Mouse (Mus musculus) CH12.LX (cell line): Measurements from ENCODE around the gene Tmem104. TPM values are rescaled to one million over a fixed set of nuclear protein-coding genes. Genes with fewer than 3 reads are reported as not detected.

Experiments
- DNase-seq: peaks from one replicate; pipeline ENCODE4 v3.0.0-alpha.2; 2013; ENCODE audit errors: extremely low read depth
- H3K27ac ChIP-seq: 2 replicates; pipeline ENCODE4 v1.5.1; 2012; ENCODE audit warnings: low read depth, mild to moderate bottlenecking, control low read depth, moderate library complexity; ENCODE audit not compliant: insufficient read depth
- H3K27me3 ChIP-seq: replicated peaks from 2 replicates; pipeline ENCODE3; 2012; ENCODE audit warnings: inconsistent platforms
- H3K36me3 ChIP-seq, 2 experiments: replicated peaks in 1 of 2; 2 replicates each; pipeline versions ENCODE3 to v1.6.1; 2012; ENCODE audit warnings: inconsistent platforms in 1 of 2, low read length in 1 of 2, mild to moderate bottlenecking in 1 of 2, mixed read lengths in 1 of 2, moderate library complexity in 1 of 2; ENCODE audit not compliant: control insufficient read depth in 1 of 2, insufficient read depth in 1 of 2
- H3K4me1 ChIP-seq, 2 experiments: 2 replicates each; pipeline ENCODE4 v1.6.1; 2012; ENCODE audit warnings: inconsistent platforms in 1 of 2, moderate library complexity in 1 of 2; ENCODE audit not compliant: insufficient read depth in 2 of 2, control insufficient read depth in 1 of 2
- H3K4me2 ChIP-seq: 2 replicates; pipeline ENCODE4 v1.6.1; 2012; ENCODE audit warnings: low read depth, mild to moderate bottlenecking, control low read depth; ENCODE audit not compliant: poor library complexity, insufficient read depth, severe bottlenecking
- H3K4me3 ChIP-seq, 3 experiments: fragments of 150-350 bp in 1 of 3; sonication (generic) in 1 of 3; replicated peaks in 1 of 3; 2 replicates each; pipeline versions ENCODE3 to v1.5.1; 2011 to 2012; ENCODE audit warnings: low read depth in 2 of 3, low read length in 2 of 3, mild to moderate bottlenecking in 2 of 3, moderate library complexity in 2 of 3, control low read depth in 1 of 3, improper control_type of control experiment in 1 of 3, inconsistent platforms in 1 of 3, mixed read lengths in 1 of 3; ENCODE audit not compliant: poor library complexity in 1 of 3
- H3K79me2 ChIP-seq: replicated peaks from 2 replicates; pipeline ENCODE4 v1.6.1; 2012; ENCODE audit warnings: mild to moderate bottlenecking, moderate library complexity; ENCODE audit not compliant: control insufficient read depth, poor library complexity, insufficient read depth, severe bottlenecking; ENCODE audit errors: extremely low read depth
- H3K9ac ChIP-seq: 2 replicates; pipeline ENCODE4 v1.6.1; 2012; ENCODE audit warnings: low read depth, mild to moderate bottlenecking, control low read depth, moderate library complexity; ENCODE audit not compliant: insufficient read depth
- H3K9me3 ChIP-seq: replicated peaks from 2 replicates; pipeline ENCODE3; 2012; ENCODE audit warnings: low read length, inconsistent platforms, mixed read lengths
- CHD2 ChIP-seq: IDR thresholded peaks from 2 replicates; pipeline ENCODE4 v1.6.1; 2011; ENCODE audit warnings: low read length, improper control_type of control experiment
- E2F4 ChIP-seq: IDR thresholded peaks from 2 replicates; pipeline ENCODE4 v1.6.1; 2011; ENCODE audit warnings: low read depth, low read length, improper control_type of control experiment; ENCODE audit not compliant: insufficient replicate concordance
- ETS1 ChIP-seq: conservative IDR thresholded peaks from 2 replicates; pipeline ENCODE4 v1.6.1; 2012; ENCODE audit warnings: low read depth, mild to moderate bottlenecking, inconsistent platforms, low read length, improper control_type of control experiment, moderate library complexity
- GABPA ChIP-seq: IDR thresholded peaks from 2 replicates; pipeline ENCODE4 v1.6.1; 2012; ENCODE audit warnings: low read depth, low read length, improper control_type of control experiment, inconsistent platforms; ENCODE audit not compliant: insufficient replicate concordance
- HCFC1 ChIP-seq: IDR thresholded peaks from 2 replicates; pipeline ENCODE4 v1.6.1; 2012; ENCODE audit warnings: low read depth, mild to moderate bottlenecking, inconsistent platforms, low read length, improper control_type of control experiment
- JUN ChIP-seq: IDR thresholded peaks from 2 replicates; pipeline ENCODE4 v1.6.1; 2011; ENCODE audit warnings: low read depth, mild to moderate bottlenecking, low read length, improper control_type of control experiment, moderate library complexity; ENCODE audit not compliant: insufficient read depth
- KAT2A ChIP-seq: IDR thresholded peaks from 2 replicates; pipeline ENCODE4 v1.6.1; 2012; ENCODE audit warnings: low read length, improper control_type of control experiment, inconsistent platforms; ENCODE audit not compliant: insufficient replicate concordance
- MAFK ChIP-seq: IDR thresholded peaks from 2 replicates; pipeline ENCODE4 v1.6.1; 2011; ENCODE audit warnings: low read length, improper control_type of control experiment; ENCODE audit not compliant: insufficient replicate concordance
- MAX ChIP-seq: IDR thresholded peaks from 2 replicates; pipeline ENCODE4 v1.6.1; 2011; ENCODE audit warnings: low read length, improper control_type of control experiment
- MAZ ChIP-seq: IDR thresholded peaks from 2 replicates; pipeline ENCODE4 v1.6.1; 2012; ENCODE audit warnings: low read depth, mild to moderate bottlenecking, inconsistent platforms, low read length, improper control_type of control experiment, moderate library complexity
- MXI1 ChIP-seq: IDR thresholded peaks from 2 replicates; pipeline ENCODE4 v1.6.1; 2011; ENCODE audit warnings: mild to moderate bottlenecking, low read depth, low read length, improper control_type of control experiment
- NELFE ChIP-seq: IDR thresholded peaks from 2 replicates; pipeline ENCODE4 v1.6.1; 2011; ENCODE audit warnings: low read depth, low read length, improper control_type of control experiment
- NRF1 ChIP-seq: IDR thresholded peaks from 2 replicates; pipeline ENCODE4 v1.6.1; 2014; ENCODE audit warnings: low read depth, mild to moderate bottlenecking, inconsistent platforms, low read length, improper control_type of control experiment, moderate library complexity
- PAX5 ChIP-seq: IDR thresholded peaks from 2 replicates; pipeline ENCODE4 v1.6.1; 2012; ENCODE audit warnings: low read length, inconsistent platforms, mixed read lengths
- POLR2A ChIP-seq: IDR thresholded peaks from 2 replicates; pipeline ENCODE4 v1.6.1; 2011; ENCODE audit warnings: low read depth, mild to moderate bottlenecking, improper control_type of control experiment, low read length
- POLR2AphosphoS2 ChIP-seq: IDR thresholded peaks from 2 replicates; pipeline ENCODE4 v1.6.1; 2011; ENCODE audit warnings: low read depth, low read length, improper control_type of control experiment
- RAD21 ChIP-seq: IDR thresholded peaks from 2 replicates; pipeline ENCODE4 v1.6.1; 2011; ENCODE audit warnings: low read depth, mild to moderate bottlenecking, low read length, improper control_type of control experiment, moderate library complexity
- RCOR1 ChIP-seq: conservative IDR thresholded peaks from 2 replicates; pipeline ENCODE4 v1.6.1; 2012; ENCODE audit warnings: low read depth, mild to moderate bottlenecking, inconsistent platforms, low read length, improper control_type of control experiment
- TBP ChIP-seq: conservative IDR thresholded peaks from 2 replicates; pipeline ENCODE4 v1.6.1; 2011; ENCODE audit warnings: low read depth, low read length, improper control_type of control experiment
- TCF12 ChIP-seq: IDR thresholded peaks from 2 replicates; pipeline ENCODE4 v1.6.1; 2014; ENCODE audit warnings: low read depth, mild to moderate bottlenecking, inconsistent platforms, low read length, improper control_type of control experiment
- USF2 ChIP-seq: conservative IDR thresholded peaks from 2 replicates; pipeline ENCODE4 v1.6.1; 2011; ENCODE audit warnings: low read depth, low read length, improper control_type of control experiment
- ZC3H11A ChIP-seq: IDR thresholded peaks from 2 replicates; pipeline ENCODE4 v1.6.1; 2012; ENCODE audit warnings: low read depth, mild to moderate bottlenecking, inconsistent platforms, low read length, improper control_type of control experiment
- ZKSCAN1 ChIP-seq: IDR thresholded peaks from 2 replicates; pipeline ENCODE4 v1.6.1; 2012; ENCODE audit warnings: low read depth, inconsistent platforms, low read length, improper control_type of control experiment, borderline replicate concordance
- ZMIZ1 ChIP-seq: IDR thresholded peaks from 2 replicates; pipeline ENCODE4 v1.6.1; 2012; ENCODE audit warnings: low read depth, mild to moderate bottlenecking, inconsistent platforms, low read length, improper control_type of control experiment
- ZNF384 ChIP-seq: IDR thresholded peaks from 2 replicates; pipeline ENCODE4 v1.6.1; 2012; ENCODE audit warnings: low read depth, low read length, improper control_type of control experiment, inconsistent platforms
- dilution Hi-C: fragments of 300-500 bp; cut with MboI; formaldehyde crosslinking; loops from 2 replicates; pipeline ENCODE4 v1.14.3; 2020; ENCODE audit warnings: low sequenced_read_pairs; ENCODE audit not compliant: extremely low pct_unique_long_range_greater_than_20kb, extremely low pct_ligation_motif_present
- in situ Hi-C: fragments of 300-500 bp; cut with MboI; formaldehyde crosslinking; loops from 3 replicates; pipeline ENCODE4 v1.14.3; 2019; ENCODE audit warnings: low sequenced_read_pairs, low pct_ligation_motif_present, low pct_unique_long_range_greater_than_20kb, mixed read lengths
- polyA plus RNA-seq: library from polyadenylated mRNA; unstranded; fragments of >175 nt; gene quantifications from 2 replicates; pipeline ENCODE4 v1.2.1, GENCODE M21; 2012; ENCODE audit warnings: low read depth; ENCODE audit not compliant: insufficient read length
- total RNA-seq, 2 experiments: library from RNA; depleted of rRNA; stranded (reverse); fragments of 300-350 nt in 1 of 2; fragments of >200 nt in 1 of 2; gene quantifications; 2 replicates each; pipeline ENCODE4 v1.2.3; 2012 to 2014

Tmem104 gene
- total and polyA plus RNA-seq, 3 experiments, result 3.5 to 16.1 (median 10.8) TPM

GRCm38 (mm10) chr11:115217439-115218410, 30.4 kb downstream of the Tmem104 start:
- peaks cover 7 to 78% of the 10 kb centered on the region in 2 experiments for H3K36me3 ChIP-seq
- no peaks in the 10 kb centered on the region; a peak in 2 of 4 replicates for H3K4me1 ChIP-seq
- H3K4me2 ChIP-seq, result no peak overlapping the region
- H3K9ac ChIP-seq, result no peak overlapping the region
- no peak overlapping the region for H3K4me3 ChIP-seq
- no peaks in the 10 kb centered on the region for H3K27me3 ChIP-seq
- in situ Hi-C loops (loop anchor here (10.0 kb wide), 1 partner anchor 257 kb away; the partner anchor contains the start of gene Armc7), dilution Hi-C loops (no loop called here)
- no peaks in the 10 kb centered on the region for H3K9me3 ChIP-seq
- H3K27ac ChIP-seq, result no peak overlapping the region
- no peaks in the 10 kb centered on the region for H3K79me2 ChIP-seq
- DNase-seq, result no peak
- TF ChIP-seq KAT2A (no peak), NRF1 (no peak), MAFK (no peak), NELFE (no peak), CHD2 (no peak), MAZ (no peak), JUN (no peak), TBP (no peak), RCOR1 (no peak), ZNF384 (no peak), TCF12 (no peak), MXI1 (no peak), HCFC1 (no peak), E2F4 (no peak)

DNA sequence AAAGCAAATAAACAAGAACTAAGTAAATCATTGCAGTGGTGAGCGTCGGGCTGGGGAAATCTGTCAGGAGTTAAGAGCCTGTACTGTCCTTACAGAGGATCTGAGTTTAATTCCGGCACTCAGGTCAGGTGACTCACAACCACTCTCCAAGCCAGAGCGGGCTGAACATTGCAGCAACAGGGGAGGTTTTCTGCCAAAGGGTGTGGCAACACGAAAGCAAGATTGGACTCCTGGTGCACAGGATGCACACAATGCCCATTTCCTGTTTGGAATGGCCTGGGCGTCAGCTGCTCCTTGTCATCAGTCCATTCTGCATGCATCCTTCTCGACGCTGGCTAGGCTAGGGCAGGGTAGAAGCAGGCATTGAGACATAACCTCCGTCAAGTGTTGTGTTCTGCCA, 32.0 kb downstream of the Tmem104 start:
- H3K4me3 ChIP-seq, result no peak overlapping the region
- TF ChIP-seq POLR2AphosphoS2, result no peak
- no peak for TF ChIP-seq HCFC1
- TF ChIP-seq USF2, result no peak
- no peak for TF ChIP-seq TCF12
- no peak for TF ChIP-seq ZMIZ1
- no peak for TF ChIP-seq POLR2A
- TF ChIP-seq MXI1, result no peak
- TF ChIP-seq PAX5, result no peak
- TF ChIP-seq GABPA, result no peak
- no peak for TF ChIP-seq RAD21
- no peak for TF ChIP-seq ZKSCAN1
- no peak for TF ChIP-seq CHD2
- TF ChIP-seq ZC3H11A, result no peak
- no peak for TF ChIP-seq MAX
- no peak for TF ChIP-seq KAT2A
- TF ChIP-seq ETS1, result no peak
- no peaks in the 10 kb centered on the region for H3K79me2 ChIP-seq
- no peak overlapping the region for H3K4me2 ChIP-seq
- no peak for DNase-seq
- no peaks in the 10 kb centered on the region for H3K27me3 ChIP-seq
- H3K9ac ChIP-seq, result no peak overlapping the region
- dilution Hi-C loops, result no loop called here
- no peak overlapping the region for H3K27ac ChIP-seq
- H3K9me3 ChIP-seq, result no peaks in the 10 kb centered on the region
- peaks cover 11 to 79% of the 10 kb centered on the region in 2 experiments for H3K36me3 ChIP-seq
- in situ Hi-C loops, result loop anchor here (10.0 kb wide), 1 partner anchor 256 kb away; the partner anchor contains the start of gene Armc7
- peaks cover 0 to 1% of the 10 kb centered on the region in 2 experiments; a peak in 3 of 4 replicates for H3K4me1 ChIP-seq
